Mouse (Mus musculus) spleen, adult 2 months (tissue): ENCODE data around the gene Scp2.

ENCODE experiments used
- CTCF ChIP-seq: fragments of 200-500 bp; IDR thresholded peaks from 2 replicates; pipeline ENCODE4 v1.5.1; 2011; ENCODE audit warnings: mild to moderate bottlenecking, inconsistent platforms; ENCODE audit not compliant: insufficient read depth, insufficient read length, insufficient replicate concordance; ENCODE audit errors: extremely low read depth
- POLR2A ChIP-seq: fragments of 200-500 bp; IDR thresholded peaks from 2 replicates; pipeline ENCODE4 v1.6.1; 2011; ENCODE audit warnings: low read depth, low read length, inconsistent platforms

- TF ChIP-seq POLR2A = no peak
- TF ChIP-seq CTCF = no peak
Measured at GRCm38 (mm10) chr4:108117488-108117887, 27.3 kb downstream of the Scp2 start.
